Mouse (Mus musculus) liver, embryonic 16.5 days (tissue): Measurements from ENCODE around the gene Dusp5. TPM values are rescaled to one million over a fixed set of nuclear protein-coding genes. Genes with fewer than 3 reads are reported as not detected.

ENCODE experiments used
- ATAC-seq: fragments of 200-750 bp; cut with Nextera tagmentation; 2 replicates; pipeline ENCODE4 v1.8.0; 2017; ENCODE audit warnings: low read depth, mild to moderate bottlenecking, moderate number of reproducible peaks, moderate library complexity
- H3K27ac ChIP-seq: fragments of 300-500 bp; sonication (generic); 2 replicates; pipeline ENCODE4 v1.5.1; 2014; ENCODE audit warnings: mild to moderate bottlenecking, low read length
- H3K27me3 ChIP-seq: fragments of 300-500 bp; sonication (generic); 2 replicates; pipeline ENCODE4 v1.6.1; 2014; ENCODE audit warnings: low read depth, low read length, mixed read lengths; ENCODE audit not compliant: control insufficient read depth, insufficient read depth
- H3K36me3 ChIP-seq: fragments of 300-500 bp; sonication (generic); 2 replicates; pipeline ENCODE4 v1.6.1; 2014; ENCODE audit warnings: mild to moderate bottlenecking; ENCODE audit not compliant: control insufficient read depth, insufficient read depth
- H3K4me1 ChIP-seq: fragments of 300-500 bp; sonication (generic); 2 replicates; pipeline ENCODE4 v1.6.1; 2014; ENCODE audit warnings: low read depth, low read length, mixed read lengths; ENCODE audit not compliant: control insufficient read depth
- H3K4me2 ChIP-seq: fragments of 300-500 bp; sonication (generic); 2 replicates; pipeline ENCODE4 v1.6.1; 2014; ENCODE audit warnings: low read depth, low read length, mixed read lengths
- H3K4me3 ChIP-seq: fragments of 300-500 bp; sonication (generic); 2 replicates; pipeline ENCODE4 v1.5.1; 2014; ENCODE audit warnings: low read depth, mild to moderate bottlenecking, low read length
- H3K9ac ChIP-seq: fragments of 300-500 bp; sonication (generic); 2 replicates; pipeline ENCODE4 v1.6.1; 2014; ENCODE audit warnings: low read depth, low read length
- H3K9me3 ChIP-seq: fragments of 300-500 bp; sonication (generic); replicated peaks from 2 replicates; pipeline ENCODE4 v1.6.1; 2016; ENCODE audit warnings: low read length; ENCODE audit not compliant: control insufficient read depth
- WGBS: fragments of 180-500 bp; shearing (Covaris S2); extraction: QIAGEN DNeasy Blood & Tissue Kit; methylation state at CpG from one replicate; pipeline ENCODE4 v1.1.7; 2014; ENCODE audit not compliant: insufficient replicate concordance; 5-methylcytosine and 5-hydroxymethylcytosine counted together
- polyA plus RNA-seq: library from polyadenylated mRNA; unstranded; fragments of >200 nt; fragmentation: Nextera tagmentation; extraction: Ambion mirVana; gene quantifications from 2 replicates; pipeline ENCODE4 v1.2.1, GENCODE M21; 2015

Dusp5 gene
- polyA plus RNA-seq, 1 experiment from 2014 or later: 2.3 TPM

DNA sequence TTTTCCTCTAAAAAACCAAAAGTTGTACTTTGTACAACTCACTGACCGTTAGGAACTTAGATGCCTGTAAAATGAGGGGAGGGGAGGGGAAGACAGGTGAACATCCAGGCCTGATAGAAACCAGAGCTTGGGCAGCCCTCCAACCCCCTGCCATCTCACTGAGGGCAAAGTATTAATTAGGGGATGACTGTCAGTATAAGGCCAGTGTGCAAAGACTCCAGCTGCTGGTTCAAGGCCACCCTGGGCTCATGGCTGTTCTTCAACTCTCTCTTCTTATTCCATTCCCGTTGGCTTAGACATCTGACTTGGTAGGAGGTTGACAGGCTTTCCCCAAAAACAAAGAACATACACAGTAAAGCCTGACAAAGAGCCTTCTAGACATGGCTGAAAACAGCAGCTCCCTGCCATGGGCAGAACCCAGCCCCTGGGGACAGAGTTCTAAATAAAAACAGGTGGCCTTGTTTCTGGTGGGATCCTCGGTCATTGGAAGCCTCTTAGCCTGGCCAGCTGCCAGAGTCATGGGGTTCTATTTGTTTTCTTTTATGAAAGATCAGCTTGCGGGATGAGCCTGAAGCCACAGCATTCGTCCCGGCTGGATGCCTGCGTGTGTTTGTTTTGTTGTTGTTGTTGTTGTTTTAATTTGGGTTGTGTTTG, 6.0 kb downstream of the Dusp5 start:
- H3K27ac ChIP-seq: no peak overlapping the region
- H3K9ac ChIP-seq: no peak overlapping the region
- peaks cover 5% of the 10 kb centered on the region; the same call in 1 of the 2 replicates for H3K4me1 ChIP-seq
- H3K4me2 ChIP-seq: no peak overlapping the region
- no peak overlapping the region for H3K4me3 ChIP-seq
- peaks cover 19% of the 10 kb centered on the region for H3K27me3 ChIP-seq
- 64% methylated on average over 7 of the region's 7 CpGs for WGBS
- ATAC-seq: no peak
- no peaks in the 10 kb centered on the region for H3K9me3 ChIP-seq
- H3K36me3 ChIP-seq: no peaks in the 10 kb centered on the region

- peaks cover 14% of the 10 kb centered on the region for H3K27me3 ChIP-seq
- H3K4me1 ChIP-seq: peaks cover 3% of the 10 kb centered on the region; the same call in 1 of the 2 replicates
- ATAC-seq: no peak
- no peak overlapping the region for H3K4me3 ChIP-seq
- WGBS: 60% methylated on average over 6 of the region's 6 CpGs
- H3K36me3 ChIP-seq: no peaks in the 10 kb centered on the region
- H3K9ac ChIP-seq: no peak overlapping the region
- H3K9me3 ChIP-seq: no peaks in the 10 kb centered on the region
- H3K27ac ChIP-seq: no peak overlapping the region
- H3K4me2 ChIP-seq: no peak overlapping the region
Observed at GRCm38 (mm10) chr19:53535421-53535820, 6.5 kb downstream of the Dusp5 start.

- no peaks in the 10 kb centered on the region for H3K9me3 ChIP-seq
- peaks cover 6% of the 10 kb centered on the region for H3K27me3 ChIP-seq
- ATAC-seq: no peak
- H3K4me1 ChIP-seq: no peaks in the 10 kb centered on the region
- H3K4me2 ChIP-seq: no peak overlapping the region
- H3K4me3 ChIP-seq: no peak overlapping the region
- no peak overlapping the region for H3K27ac ChIP-seq
- H3K36me3 ChIP-seq: no peaks in the 10 kb centered on the region
- 73% methylated on average over 6 of the region's 6 CpGs for WGBS
- H3K9ac ChIP-seq: no peak overlapping the region
Observed at GRCm38 (mm10) chr19:53536251-53536650, 7.3 kb downstream of the Dusp5 start.

DNA sequence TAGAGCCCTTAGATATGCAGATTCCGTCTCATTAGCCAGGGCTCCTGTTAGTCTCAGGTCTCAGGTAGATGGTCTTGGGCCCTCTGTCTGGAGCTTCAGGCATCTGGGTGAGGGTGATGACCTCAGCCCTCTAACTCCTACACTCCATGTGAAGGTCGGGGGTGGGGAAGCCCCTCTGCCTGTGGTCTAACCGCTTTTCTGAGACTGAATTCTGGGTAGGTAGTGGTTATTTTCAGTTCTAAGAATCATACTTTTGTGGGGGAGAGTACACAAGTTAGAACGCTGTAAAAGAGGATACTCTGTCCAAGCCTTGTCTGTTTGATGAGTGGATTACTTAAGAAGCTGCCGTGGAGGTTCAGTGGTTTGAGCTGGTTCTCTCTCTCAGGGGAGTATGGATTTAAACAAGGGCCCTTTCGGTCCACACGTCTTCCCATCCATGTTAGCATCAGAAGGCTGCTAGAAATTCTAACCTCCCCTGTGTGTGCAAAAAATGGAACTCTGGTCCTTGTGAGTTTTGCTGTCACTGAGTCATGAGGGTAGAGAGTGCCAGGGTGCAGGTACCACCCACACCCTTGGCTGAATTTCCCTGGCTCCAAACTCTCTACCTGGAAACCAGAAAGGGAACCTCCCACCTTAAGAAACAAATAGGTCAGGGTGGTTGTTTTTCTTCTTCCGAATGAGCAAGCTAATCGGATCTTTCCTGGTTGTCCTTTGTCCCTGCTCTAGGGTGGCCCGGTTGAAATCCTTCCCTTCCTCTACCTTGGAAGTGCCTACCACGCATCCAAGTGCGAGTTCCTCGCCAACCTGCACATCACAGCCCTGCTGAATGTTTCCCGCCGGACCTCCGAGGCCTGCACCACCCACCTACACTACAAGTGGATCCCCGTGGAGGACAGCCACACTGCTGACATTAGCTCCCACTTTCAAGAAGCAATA, 8.1 kb downstream of the Dusp5 start:
- no peak overlapping the region for H3K9ac ChIP-seq
- no peaks in the 10 kb centered on the region for H3K36me3 ChIP-seq
- WGBS: 57% methylated on average over 17 of the region's 17 CpGs
- no peak overlapping the region for H3K4me3 ChIP-seq
- no peaks in the 10 kb centered on the region; the same call in 1 of the 2 replicates for H3K27me3 ChIP-seq
- H3K4me1 ChIP-seq: no peaks in the 10 kb centered on the region
- no peaks in the 10 kb centered on the region for H3K9me3 ChIP-seq
- no peak overlapping the region for H3K4me2 ChIP-seq
- no peak for ATAC-seq
- H3K27ac ChIP-seq: no peak overlapping the region

DNA sequence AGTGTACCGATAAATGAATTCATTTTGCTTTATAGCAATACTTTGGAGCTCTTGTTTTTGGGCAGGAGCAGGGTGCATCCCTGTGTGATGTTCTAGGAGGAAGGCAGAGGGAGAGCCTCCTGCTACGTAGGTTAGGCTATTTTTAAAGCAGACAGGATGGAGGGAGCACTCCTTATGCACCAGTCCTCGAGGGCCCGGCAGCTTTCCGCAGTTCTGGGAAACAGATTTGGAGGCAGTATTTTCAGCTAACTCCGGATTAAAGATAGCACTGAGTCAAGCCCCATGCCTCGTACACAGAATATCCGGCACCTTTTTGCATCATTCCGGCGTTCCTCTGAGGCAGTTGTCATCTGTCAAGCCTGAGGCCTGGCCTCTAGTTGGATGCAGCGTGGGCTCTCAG, 9.1 kb downstream of the Dusp5 start:
- H3K27me3 ChIP-seq: no peaks in the 10 kb centered on the region
- H3K36me3 ChIP-seq: no peaks in the 10 kb centered on the region
- no peaks in the 10 kb centered on the region for H3K9me3 ChIP-seq
- H3K27ac ChIP-seq: no peak overlapping the region
- 74% methylated on average over 11 of the region's 11 CpGs for WGBS
- H3K9ac ChIP-seq: no peak overlapping the region
- no peak overlapping the region for H3K4me3 ChIP-seq
- no peaks in the 10 kb centered on the region for H3K4me1 ChIP-seq
- ATAC-seq: no peak
- no peak overlapping the region for H3K4me2 ChIP-seq

DNA sequence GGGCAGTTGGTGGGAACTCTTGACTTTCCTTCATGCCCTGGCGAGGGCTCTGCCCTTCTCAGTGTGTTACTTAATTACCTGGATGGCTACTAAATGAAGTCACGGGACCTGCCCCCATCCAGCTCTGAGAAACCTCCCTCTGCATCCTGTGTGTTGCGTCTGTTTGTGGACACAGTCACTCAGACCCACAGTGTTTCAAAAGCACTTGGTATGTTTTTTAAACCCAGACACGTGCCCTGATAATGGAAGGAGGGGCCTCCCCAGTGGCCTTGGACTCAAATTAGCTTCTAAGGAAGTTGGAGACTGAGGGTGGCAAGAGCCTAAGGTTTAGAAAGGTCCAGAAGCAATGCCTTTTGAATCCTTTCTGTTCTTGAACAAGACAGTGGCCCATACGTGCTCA, 9.9 kb downstream of the Dusp5 start:
- H3K9ac ChIP-seq: no peak overlapping the region
- H3K4me3 ChIP-seq: no peak overlapping the region
- H3K9me3 ChIP-seq: no peaks in the 10 kb centered on the region
- H3K4me2 ChIP-seq: no peak overlapping the region
- ATAC-seq: no peak
- H3K27me3 ChIP-seq: no peaks in the 10 kb centered on the region
- 48% methylated on average over 5 of the region's 5 CpGs for WGBS
- no peaks in the 10 kb centered on the region for H3K36me3 ChIP-seq
- no peaks in the 10 kb centered on the region for H3K4me1 ChIP-seq
- H3K27ac ChIP-seq: no peak overlapping the region

DNA sequence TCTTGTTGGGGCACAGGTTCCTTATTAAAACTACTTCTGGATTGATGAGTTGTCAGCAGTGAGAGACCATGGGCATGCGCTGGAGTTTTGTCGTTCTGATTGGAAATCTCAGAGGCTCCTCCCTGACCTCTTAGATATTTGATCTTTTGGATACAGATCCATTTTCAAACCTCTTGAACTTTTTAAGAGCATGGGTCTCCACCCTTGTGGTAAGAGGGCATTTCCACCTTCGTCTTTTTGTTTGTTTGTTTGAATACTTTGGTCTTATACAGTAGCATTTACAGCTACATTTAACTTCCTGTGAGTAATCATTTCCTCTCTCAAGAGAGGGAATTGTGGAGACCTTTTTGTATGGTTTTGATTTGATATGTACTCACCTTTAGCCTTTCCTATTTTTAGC, 10.4 kb downstream of the Dusp5 start:
- no peaks in the 10 kb centered on the region for H3K4me1 ChIP-seq
- ATAC-seq: no peak
- H3K9me3 ChIP-seq: no peaks in the 10 kb centered on the region
- no peak overlapping the region for H3K27ac ChIP-seq
- WGBS: 61% methylated on average over 3 of the region's 3 CpGs
- H3K4me3 ChIP-seq: no peak overlapping the region
- H3K9ac ChIP-seq: no peak overlapping the region
- H3K4me2 ChIP-seq: no peak overlapping the region
- no peaks in the 10 kb centered on the region for H3K27me3 ChIP-seq
- no peaks in the 10 kb centered on the region for H3K36me3 ChIP-seq

- Histone ChIP-seq H3K4me1 (no peaks in the 10 kb centered on the region; the same call in 1 of the 2 replicates), H3K27me3 (no peaks in the 10 kb centered on the region), H3K4me2 (no peak overlapping the region), H3K9me3 (no peaks in the 10 kb centered on the region), H3K36me3 (no peaks in the 10 kb centered on the region), H3K9ac (no peak overlapping the region), H3K27ac (no peak overlapping the region), H3K4me3 (no peak overlapping the region)
- no peak for ATAC-seq
- 64% methylated on average over 5 of the region's 5 CpGs for WGBS
Observed at GRCm38 (mm10) chr19:53543602-53544001, 14.7 kb downstream of the Dusp5 start.
